ENCODE assay signal across 1 mouse cellular context in genomic region chr8:120622161-120622560, GRCm38 (mm10).
TF ChIP-seq lines count a peak whose summit lies in the region.

No protein-coding gene starts in this region.

TF ChIP-seq in ES-E14, 5 proteins besides CTCF, POLR2A, EP300 and RAD21 (continued from another document):
- no peak for TF ChIP-seq ZNF384 (IDR thresholded peaks at IDR 0.05; ENCODE audit: low read depth, low read length)
- TF ChIP-seq HCFC1 (IDR thresholded peaks at IDR 0.05; ENCODE audit: borderline replicate concordance, insufficient read depth, low read length), result no peak
- no peak for TF ChIP-seq CHD2 (IDR thresholded peaks at IDR 0.05; ENCODE audit: low read depth, low read length)
- TF ChIP-seq ZC3H11A (IDR thresholded peaks at IDR 0.05; ENCODE audit: borderline replicate concordance, low read depth, low read length), result no peak
